Mouse (Mus musculus): ENCODE measurements around the gene Lpxn.
A peak's percentile ranks its signal among the peaks of the same experiment; 100 is the strongest.

Gene Lpxn

DNA sequence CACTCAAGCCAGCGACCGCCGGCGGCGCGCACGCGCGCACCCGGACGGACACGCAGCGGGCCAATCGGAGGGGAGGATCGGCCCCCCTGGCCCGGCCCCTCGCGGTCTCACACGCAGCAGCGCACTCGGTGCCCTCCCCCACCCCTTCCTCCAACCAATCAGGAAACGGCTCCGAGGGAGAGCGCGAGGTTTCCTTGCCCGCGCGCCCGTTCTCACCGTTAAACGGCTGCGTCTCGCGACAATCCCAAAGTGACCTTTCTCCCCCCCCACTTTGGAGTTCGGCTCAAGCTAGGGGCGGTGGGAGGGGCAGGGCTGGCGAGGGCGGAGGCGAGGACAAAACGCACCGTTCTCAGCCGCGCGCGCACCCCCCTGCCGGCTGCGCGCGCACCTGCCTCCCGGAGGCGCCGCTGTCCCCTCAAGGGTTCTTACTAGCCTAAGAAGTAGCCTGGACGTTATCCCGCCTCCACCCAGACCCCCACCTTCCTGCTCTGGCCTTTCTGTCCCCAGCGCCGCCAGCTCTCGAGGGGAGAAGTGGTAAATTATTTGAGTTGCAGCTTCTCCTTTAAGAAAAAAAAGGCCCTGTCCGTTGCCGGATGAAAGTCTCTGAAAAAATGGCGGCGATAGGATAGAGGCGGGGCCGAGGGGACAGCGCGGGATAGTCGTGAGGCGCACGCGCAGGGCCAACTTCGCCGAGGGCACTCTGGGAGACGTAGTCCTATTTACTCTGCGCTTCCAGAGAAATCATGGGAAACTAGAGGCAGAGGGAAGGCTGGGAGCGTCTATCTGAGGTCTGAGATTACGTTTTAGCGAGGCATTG, at the start of gene Lpxn, which contains the start of gene Zfp91:
Lpxn (plus strand) TSS at position 683 of the 817 bp plus-strand sequence.
Zfp91 (minus strand) TSS at position 616 of the 817 bp plus-strand sequence.
- peak; percentile 99 for DNase-seq

- DNase-seq: no peak
Measured at GRCm38 (mm10) chr19:12756286-12756685, 39.7 kb upstream of the Lpxn start.

DNA sequence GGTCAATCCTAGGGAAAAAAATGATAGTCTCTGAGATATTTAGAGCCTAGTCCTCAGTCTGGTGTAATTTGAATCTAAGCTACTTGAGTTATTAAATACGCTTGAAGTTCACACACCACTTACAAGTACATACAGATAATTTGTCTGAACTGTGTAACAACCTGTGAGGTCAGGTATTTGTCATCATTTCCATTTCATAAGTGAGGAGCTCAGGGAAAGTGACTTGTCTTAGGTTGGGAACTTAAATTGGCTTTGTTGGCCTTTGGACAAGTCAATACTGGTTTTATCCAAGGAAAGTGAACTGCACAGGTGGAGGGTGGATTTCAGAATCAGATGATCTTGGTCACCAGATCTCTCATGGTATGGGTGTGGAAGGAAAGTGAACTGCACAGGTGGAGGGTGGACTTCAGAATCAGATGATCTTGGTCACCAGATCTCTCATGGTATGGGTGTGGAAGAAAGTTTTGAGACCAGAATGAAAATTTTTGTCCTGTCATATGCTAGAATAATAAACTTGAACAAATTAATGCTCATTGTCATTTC, 37.0 kb upstream of the Lpxn start:
- no peak for DNase-seq

DNA sequence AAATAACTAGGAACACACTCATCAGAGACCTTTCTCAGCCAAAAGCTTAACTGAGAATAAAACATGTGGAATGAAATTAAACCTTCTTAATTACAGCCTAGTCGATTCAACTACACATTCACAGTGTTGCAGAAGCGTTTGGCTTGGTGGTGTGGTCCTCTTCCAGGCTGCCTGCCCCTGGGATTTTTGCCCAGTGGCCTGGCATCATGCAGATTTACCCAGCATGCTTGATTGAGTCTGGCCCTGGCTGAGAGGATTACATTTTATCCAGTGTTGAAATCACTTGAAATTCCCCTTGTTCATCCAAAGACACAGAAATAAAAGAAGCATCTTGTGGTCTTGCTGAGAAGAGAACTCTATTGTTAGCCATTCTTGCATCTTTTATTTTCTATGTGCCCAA, 36.3 kb upstream of the Lpxn start:
- DNase-seq: peak; percentile 48

GRCm38 (mm10) chr19:12762212-12763130, 33.5 kb upstream of the Lpxn start:
- DNase-seq: peak; percentile 9

DNA sequence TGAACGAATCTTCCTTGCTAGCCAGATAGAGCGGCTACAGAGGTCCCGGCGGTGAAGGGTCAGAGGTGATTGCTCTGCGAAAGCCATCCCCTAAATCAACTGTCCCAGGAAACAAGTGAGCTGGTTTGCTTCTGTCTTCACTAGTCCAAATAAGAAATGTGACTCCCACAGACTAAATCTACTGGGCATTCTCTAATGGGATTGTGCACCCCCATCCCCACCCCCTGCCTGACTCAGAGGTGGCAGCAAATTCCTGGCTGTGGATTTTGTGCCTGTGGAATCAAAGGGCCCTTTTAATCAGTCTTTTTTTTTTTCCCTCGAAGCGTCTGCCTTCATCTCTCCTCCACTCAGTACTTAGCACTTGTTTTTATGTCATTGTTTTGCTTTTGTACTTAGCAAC, 30.7 kb upstream of the Lpxn start, which contains the start of gene Cntf:
Cntf (minus strand) TSS at position 325 of the 400 bp plus-strand sequence.
- DNase-seq: no peak

- DNase-seq: no peak
Measured at GRCm38 (mm10) chr19:12770888-12771287, 25.1 kb upstream of the Lpxn start.

DNA sequence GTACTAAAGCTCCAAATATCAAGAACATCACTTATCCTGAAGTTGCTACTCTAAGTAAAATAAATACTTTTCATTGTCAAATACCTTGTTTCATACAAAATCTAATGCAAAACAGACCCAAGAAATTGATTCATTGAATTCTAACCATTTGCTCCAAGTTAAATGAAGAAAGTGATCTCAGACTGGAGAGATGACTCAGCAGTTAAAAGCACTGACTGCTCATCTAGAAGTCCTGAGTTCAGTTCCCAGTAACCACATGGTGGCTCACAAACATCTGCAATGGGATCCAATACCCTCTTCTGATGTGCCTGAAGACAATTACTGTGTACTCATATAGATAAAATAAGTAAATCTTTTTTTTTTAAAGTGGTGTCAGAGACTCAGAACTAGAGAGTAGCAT, 15.6 kb upstream of the Lpxn start:
- DNase-seq: no peak

- no peak for DNase-seq
Measured at GRCm38 (mm10) chr19:12786803-12787395, 9.1 kb upstream of the Lpxn start.

GRCm38 (mm10) chr19:12787721-12788120, 8.3 kb upstream of the Lpxn start:
- DNase-seq: no peak

- no peak for DNase-seq
Measured at GRCm38 (mm10) chr19:12792374-12792773, 3.6 kb upstream of the Lpxn start.

- DNase-seq: peak; percentile 95
Measured at GRCm38 (mm10) chr19:12794056-12795044, 1.6 kb upstream of the Lpxn start.

- DNase-seq: no peak
Measured at GRCm38 (mm10) chr19:12795110-12795509, 883 bp upstream of the Lpxn start.

DNA sequence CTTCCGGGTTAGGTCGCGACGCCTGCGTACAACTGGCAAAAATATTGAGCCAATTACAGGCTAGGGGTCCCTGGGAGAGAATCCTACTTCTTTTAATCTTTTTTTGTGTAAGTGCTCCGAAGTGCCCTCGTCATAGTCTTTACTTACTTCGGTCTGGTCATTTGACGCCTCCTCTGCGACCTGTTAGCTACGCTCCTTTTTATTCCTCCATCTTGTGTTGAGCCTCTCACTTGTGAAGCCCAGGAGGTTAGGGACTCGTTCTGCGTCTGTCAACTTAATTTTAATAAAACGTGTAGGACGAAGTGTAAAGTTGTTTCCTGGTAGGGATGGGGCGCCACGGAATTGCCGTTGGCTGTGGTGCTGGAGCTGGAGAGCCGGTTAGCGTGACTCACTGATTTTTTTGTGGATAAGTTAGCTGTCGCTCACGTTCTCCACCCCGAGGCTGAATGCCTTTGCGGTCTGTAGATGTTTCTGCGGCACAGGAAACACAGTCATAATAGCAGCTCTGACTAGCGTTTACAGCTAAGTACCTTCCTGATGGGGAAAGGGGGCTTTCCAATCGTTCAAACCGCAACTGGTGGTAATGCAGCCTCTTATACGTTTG, 437 bp downstream of the Lpxn start:
- DNase-seq: no peak

- peak; percentile 40 for DNase-seq
Measured at GRCm38 (mm10) chr19:12797071-12797470, 1.1 kb downstream of the Lpxn start.

GRCm38 (mm10) chr19:12798404-12798803, 2.4 kb downstream of the Lpxn start:
- no peak for DNase-seq

DNA sequence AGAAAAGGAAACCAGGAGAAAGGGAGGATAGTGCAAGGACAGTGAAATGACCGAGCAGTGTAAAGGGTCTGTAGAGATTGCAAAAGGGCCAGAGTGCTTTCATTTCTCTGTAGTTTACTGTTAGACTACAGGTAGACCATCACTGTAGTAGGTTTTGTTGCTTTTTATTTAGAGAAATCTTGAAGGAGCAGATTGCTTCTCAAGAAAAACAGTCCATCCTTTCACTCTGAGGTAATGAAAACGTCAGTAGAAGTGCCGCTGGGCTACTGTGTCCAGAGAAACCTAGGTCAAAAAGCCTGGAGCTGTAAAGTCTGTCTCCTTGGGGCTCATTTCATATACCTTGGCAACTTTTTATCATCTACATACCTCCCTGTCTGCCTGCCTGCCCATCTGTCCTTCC, 3.1 kb downstream of the Lpxn start:
- no peak for DNase-seq

DNA sequence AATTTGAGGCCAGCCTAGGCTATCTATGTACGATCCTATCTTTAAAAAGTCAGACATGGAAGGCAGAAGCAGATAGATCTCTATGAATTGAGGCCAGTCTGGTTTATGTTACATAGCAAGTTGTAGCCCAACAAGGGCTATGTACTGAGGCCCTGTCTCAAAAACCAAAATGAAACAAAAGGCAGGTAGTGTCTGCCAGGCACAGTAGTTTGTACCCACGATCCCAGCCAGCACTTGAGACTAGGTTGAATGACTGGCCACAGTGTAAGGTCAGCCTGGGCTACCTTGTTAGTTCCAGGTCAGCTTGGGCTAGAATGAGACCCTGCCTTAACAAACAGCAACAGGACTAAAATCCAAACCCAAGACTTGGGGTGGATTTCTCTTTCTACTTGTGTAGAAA, 4.6 kb downstream of the Lpxn start:
- DNase-seq: no peak

DNA sequence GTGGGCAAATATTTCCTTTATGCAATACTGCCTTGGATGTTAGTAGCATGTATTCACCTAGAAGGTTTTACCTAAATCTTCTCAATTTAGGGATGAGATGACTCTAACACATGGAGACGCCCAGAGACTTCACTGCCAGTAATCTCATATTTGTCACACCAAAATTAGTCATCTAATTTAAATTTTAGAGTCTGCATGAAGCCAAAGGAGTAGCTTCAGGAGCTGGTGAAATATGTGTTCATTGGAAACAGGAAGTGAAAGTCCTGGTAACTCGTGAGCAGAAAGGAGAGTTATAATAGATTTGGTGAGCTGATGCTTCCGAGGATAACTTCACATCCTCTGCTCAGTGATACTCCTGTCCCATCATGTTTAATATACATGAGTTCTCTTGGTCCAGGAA, 5.1 kb downstream of the Lpxn start:
- no peak for DNase-seq

DNA sequence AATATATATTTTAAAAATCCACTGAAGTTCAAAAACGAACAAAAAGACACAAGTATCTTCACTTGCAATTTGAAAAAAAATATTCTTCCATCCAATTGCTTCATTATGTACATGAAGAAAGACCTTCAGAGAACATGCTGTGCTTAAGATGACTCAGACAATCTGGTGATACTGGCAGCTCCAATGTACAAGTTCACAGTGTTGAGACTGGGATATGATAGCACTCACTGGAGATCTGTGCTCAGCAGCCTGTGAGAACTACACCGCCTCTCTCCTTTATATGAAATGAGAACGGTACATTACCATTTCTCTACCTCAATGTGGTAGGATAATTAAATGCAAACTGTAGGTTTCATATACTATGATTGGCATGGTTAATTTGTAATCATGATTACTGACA, 6.8 kb downstream of the Lpxn start:
- no peak for DNase-seq

DNA sequence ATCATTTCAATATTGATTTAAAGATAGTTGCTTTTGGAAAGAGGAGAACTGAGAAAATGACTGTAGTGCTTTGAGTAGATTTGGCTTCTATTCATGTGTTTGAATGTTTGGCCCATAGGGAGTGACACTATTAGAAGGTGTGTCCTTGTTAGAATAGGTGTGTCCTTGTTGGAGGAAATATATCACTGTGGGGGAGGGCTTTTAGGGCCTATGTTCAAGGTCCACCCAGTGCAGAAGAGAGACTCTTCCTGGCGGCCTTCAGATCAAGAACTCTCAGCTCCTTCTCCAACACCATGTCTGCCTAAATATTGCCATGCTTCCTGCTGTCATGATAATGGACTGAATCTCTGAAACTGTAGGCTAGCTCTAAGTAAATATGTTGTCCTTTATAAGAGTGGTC, 8.2 kb downstream of the Lpxn start:
- DNase-seq: no peak

Measured in kidney, postnatal 14 days (tissue).